Mouse (Mus musculus) liver, adult 2 months (tissue): ENCODE measurements around the gene Cryzl1.
A peak's percentile ranks its signal among the peaks of the same experiment; 100 is the strongest.

ENCODE experiments used
- CTCF ChIP-seq: fragments of 200-500 bp; IDR thresholded peaks from 2 replicates; pipeline ENCODE4 v1.5.1; 2011; ENCODE audit warnings: low read depth, low read length, control low read depth
- POLR2A ChIP-seq: fragments of 200-500 bp; IDR thresholded peaks from 2 replicates; pipeline ENCODE4 v1.6.1; 2011; ENCODE audit warnings: low read length, control low read depth; ENCODE audit not compliant: insufficient read depth; ENCODE audit errors: extremely low read depth

DNA sequence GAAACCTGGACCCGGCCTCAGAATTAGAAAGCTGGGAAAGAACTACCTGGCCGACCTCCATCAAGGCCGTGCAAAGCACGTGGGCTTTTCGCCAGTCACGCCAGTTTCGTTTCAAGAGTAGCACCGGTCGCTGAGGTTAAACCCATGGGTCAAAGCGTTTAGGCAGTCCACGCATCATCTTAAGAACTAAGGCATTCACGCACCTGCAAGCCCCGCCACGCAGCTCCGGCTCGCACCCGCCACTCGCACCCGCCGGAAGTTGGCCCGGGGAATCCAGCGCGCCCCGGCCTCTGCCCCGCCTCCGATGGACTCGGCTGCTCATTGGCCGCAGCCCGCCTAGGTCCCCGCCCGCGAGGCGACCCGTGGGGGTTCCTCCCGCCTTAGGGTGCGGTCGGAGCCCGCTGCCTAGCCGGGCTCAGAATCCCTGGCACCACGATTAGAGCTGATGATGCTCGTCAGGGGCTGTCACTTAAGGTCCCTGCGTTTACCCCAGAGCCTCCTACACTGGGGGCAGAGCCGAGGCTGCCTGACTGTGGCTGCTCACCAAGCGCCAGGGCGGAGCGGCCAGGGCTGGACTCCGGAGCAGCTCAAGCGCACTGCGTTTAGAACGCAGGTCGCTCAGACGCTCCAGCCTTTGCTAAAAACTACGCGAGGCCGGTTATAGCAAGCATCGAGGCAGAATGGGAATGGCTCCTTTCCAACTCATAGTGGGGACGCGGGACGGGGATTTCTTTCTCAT is 81.9 kb downstream of the Cryzl1 start, which contains the start of gene Gart:
- no peak for TF ChIP-seq CTCF
- peak; percentile 95 for TF ChIP-seq POLR2A
